Mouse (Mus musculus) right cerebral cortex, adult 2 months (tissue): ENCODE measurements around the gene Neil1.

Source experiments
- DNase-seq, 2 experiments: peaks; one replicate each; pipeline ENCODE4 v3.0.0; 2021 to 2022; ENCODE audit warnings: low spot score in 2 of 2

The Neil1 gene

DNA sequence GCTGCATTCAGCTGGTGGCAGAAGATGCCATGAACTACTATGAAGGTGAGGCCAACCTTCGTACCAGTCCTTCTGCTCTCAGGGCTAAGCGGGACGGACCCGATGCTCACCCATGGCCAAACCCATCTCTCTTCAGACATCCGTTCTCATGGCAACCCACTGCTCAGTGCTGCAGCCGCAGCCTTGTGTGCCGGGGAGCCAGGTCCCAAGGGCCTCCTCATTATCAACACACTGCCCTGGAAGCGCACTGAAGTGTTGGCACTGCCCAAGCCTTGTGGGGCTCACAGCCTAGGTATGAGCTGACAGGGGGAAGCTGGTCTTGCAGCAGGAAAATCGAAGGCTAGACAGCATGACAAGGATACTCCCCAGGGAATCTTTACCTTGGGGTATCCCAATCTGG is 9.0 kb downstream of the Neil1 start:
- no peak for DNase-seq

DNA sequence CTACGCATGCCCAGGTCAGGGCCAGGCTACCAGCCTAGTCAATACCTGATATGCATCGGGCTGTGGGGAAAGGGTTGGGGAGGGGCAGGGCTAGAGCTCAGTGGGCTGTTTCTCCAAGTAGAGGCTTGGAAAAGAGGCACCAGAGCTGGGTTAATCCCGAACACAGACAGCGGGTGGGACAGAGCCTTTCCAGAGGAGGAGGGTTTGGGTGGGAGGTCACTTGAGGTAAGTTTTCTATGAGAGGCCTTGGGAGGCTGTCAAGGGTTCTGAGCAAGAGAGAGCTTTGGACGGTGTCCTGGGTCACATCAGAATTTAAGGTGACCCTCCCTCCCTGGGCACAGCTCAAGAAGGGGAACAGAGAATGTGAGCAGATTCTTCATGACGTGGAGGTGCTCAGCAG is 9.6 kb downstream of the Neil1 start:
- no peak for DNase-seq

DNA sequence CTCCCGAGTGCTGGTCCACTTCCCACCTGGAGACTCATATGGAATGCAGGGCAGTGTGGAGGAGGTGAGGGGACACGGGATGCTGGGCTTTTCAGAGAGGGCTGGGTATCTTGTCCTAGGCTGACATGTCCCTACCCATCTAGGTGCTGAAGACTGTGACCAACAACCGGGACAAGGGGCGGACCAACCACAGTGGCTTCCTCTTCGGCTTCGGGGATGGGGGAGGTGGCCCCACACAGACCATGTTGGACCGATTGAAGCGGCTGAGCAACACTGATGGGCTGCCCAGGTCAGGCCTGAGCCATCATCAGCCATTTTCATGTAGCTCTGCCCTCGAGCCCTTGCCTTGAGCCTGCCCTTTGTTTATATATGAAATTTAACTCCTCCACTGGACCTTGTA is 10.3 kb downstream of the Neil1 start:
- DNase-seq = no peak

DNA sequence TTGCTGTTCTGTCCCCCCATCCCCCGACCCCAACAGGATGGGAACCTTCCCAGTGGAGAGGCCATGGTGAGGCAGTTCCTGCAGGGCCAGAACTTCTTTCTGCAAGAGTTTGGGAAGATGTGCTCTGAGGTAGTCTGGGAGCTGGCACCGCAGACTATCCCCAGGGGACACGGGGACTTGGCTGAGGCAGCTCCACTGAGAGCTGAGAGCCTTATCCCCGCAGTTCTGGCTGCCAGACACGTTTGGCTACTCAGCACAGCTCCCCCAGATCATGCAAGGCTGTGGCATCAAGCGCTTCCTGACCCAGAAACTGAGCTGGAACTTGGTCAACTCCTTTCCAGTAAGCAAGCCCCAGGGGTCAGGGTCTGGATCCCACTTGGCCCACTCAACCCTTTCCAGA is 10.9 kb downstream of the Neil1 start:
- no peak for DNase-seq

DNA sequence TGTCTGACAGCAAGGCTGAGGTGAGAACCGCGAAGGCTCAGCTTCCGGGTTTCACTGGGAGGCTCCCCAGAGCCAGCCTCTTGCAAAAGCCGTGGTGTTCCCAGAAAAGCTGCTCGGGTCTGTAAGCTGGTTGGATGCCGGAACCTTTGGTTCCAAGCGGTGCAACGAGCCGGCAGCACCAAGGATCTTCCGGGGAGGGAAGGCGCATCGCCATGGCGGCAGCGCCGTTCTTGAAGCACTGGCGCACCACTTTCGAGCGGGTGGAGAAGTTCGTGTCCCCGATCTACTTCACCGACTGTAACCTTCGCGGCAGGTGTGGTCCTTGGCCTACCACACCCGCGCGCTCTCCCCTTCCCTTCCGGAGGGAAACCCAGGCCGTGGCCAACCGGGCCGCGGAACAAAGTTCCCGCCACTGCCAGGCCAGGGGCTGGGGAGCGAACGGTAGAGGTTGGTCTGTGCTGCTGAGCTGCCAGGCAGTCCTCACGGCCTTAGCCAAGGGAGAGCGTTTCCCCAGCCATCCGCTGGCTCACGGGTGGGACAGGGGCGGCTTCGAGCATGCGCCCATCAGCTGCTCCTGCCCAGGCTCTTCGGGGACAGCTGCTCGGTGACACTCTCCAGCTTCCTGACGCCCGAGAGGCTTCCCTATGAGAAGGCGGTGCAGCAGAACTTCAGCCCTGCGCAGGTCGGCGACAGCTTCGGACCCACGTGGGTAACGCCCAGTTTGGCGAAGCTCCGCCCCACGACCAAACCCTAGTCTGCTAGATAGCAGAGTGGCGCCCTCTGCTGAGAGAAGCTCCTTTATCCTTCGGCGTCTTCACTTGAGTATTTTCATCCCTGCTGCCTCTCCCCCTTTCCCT is 17.3 kb downstream of the Neil1 start, which contains the start of gene Man2c1:
Gene Man2c1, plus strand, starts transcription at position 114 of the 857 bp plus-strand sequence.
- DNase-seq = peak; percentile 93 to 96

DNA sequence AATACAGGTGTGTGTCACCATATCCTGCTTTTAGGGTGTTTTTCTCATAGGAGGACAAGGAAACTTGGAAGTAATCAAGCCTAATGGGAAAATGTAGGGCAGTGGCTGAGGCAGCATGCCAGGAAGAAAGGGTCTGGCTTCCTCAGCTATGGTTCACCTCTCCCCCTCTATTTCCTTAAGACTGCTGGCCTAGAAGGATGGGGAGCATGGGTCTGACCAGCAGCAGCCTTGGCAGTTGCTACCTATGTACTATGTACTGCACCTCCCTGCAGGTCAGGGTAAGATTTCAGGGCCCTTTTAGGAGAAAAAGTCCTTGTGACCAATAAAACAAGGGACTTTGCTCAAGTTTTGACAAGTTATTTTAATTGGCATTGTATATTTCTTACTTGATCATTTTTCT is 18.5 kb downstream of the Neil1 start:
- DNase-seq = no peak

DNA sequence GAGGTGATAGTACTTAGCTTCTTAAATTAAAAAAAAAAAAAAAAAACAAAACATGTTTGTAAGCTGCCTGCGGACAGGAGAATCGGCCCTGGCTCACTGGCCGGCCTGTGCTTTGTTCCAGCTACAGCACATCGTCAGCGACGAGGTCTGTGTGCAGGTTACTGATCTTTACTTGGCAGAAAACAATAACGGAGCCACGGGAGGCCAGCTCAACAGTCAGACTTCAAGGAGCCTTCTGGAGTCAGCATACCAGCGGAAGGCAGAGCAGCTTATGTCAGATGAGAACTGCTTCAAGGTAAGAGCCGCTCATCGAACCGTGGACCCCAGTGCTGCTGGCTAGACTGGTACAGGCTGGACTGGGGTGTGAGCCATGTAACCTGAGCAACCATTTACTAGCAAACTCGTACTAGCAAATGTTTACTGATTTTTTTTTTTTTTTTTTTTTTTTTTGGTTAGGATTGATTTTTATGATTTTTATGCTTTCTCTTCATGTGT is 30.8 kb downstream of the Neil1 start:
- no peak for DNase-seq
